Mouse (Mus musculus) bone marrow macrophage, adult 2 months (primary cell): ENCODE data around the gene Nptxr.
"Not testable (repeated sequence)": the region's sequence is repeated elsewhere in the genome, so short reads cannot be mapped to it uniquely, and the experiment has no call there.

ENCODE experiments used
- CTCF ChIP-seq: IDR thresholded peaks from 2 replicates; pipeline ENCODE4 v1.5.1; 2012; ENCODE audit warnings: low read depth, mild to moderate bottlenecking, low read length, moderate library complexity
- POLR2A ChIP-seq: IDR thresholded peaks from 2 replicates; pipeline ENCODE4 v1.6.1; 2012; ENCODE audit warnings: mild to moderate bottlenecking, low read depth, low read length, borderline replicate concordance

DNA sequence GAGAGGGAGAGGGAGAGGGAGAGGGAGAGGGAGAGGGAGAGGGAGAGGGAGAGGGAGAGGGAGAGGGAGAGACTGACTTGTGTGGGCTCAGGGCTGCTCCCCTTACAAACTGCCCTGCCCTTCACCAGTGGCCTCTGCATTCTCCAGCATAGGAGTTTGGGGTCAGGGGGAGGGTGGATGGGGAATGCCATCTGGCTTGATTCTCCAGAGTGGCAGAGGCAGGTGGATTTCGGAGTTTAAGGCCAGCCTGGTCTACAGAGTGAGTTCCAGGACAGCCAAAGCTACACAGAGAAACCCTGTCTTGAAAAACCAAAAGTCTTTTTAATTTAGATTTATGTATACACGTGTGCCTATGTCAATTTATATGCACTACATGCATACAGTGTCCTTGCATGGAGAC lies 8.3 kb upstream of the Nptxr start:
- not testable (repeated sequence) for TF ChIP-seq POLR2A, CTCF
